Mouse (Mus musculus): ENCODE data around the gene Hrh3.

Hrh3 gene

GRCm38 (mm10) chr2:180107081-180107480 lies 2.8 kb upstream of the Hrh3 start:
- DNase-seq (ENCODE audit: low read depth, low spot score), result peak; percentile 51

DNA sequence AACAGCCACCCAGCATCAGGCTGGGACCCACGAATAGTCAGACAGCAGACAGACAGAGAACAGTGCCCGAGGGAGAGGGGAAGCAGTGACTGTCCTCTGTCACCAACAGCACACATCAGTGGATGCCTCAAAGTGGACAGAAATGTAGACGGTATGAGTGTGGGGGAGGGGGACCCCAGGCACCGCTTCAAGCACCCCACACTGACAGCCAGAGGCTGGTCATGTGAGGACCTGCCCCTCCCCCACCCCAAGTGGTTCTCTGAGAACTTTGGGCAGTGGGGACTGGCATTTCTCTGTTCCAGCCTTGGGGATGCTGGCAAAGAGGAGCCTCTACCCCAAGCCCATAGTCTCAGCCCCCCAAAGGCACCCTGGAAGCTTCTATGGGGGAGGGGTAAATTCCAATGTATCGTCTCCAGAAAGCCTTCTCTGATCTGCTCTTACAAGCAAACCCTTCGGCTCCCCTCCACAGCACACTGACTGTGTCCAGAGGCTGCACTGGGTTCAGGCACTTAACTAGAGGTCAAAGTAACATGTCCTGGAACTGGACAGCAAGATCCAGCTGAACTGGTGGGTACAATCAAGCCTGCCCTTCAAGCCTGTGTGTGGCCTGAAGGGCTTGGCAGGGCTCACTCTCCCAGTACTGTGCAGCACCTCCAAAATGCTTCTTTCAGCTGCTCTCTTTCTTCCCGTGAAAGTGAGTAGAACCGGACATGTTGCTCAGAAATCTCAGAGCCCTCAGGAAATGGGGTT lies 1.3 kb upstream of the Hrh3 start:
- peak; percentile 15 for DNase-seq (ENCODE audit: low read depth, low spot score)

- no peak for DNase-seq (ENCODE audit: low read depth, low spot score)
Observed at GRCm38 (mm10) chr2:180104659-180105377, 530 bp upstream of the Hrh3 start.

DNA sequence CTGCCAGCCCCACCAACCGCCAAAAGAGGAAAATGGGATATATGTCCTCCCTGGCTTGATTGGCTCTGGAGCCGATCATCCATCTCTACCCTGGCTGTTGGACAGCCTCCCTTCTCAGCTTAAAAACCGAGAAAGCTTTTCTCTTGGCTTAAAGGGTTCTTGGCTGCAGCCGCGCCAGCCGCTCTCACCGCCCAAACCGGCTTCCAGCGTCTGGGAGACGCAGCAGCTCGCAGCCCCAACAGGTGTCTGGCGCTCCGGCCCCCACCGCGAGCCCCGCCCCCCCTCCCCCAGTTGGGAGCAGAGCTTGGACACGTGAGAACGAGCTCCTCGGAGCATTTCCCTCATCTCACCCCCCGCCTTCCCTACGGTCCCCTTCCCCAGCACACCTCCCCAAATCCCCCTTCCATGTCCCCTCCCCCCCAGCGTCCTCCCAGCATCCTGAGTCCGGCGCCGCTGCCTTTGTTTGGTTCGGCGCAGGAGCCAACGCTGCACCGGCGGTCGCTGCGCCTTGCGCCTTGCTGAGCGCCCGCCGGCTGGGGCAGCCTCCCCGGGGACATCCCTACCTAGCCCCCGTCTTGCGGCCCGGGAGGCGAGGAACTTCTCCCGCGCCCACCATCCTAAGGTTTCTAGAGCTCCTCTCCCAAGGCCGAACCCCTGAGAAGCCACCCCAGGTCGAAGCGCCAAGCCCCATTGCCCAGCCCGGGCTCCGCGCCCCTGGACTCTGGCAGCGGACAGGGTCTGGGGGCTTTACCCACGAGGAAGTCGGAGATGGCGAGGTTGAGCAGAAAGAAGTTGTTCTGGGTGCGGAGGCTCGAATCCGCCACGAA lies 924 bp downstream of the Hrh3 start:
- no peak for DNase-seq (ENCODE audit: low read depth, low spot score)

- DNase-seq (ENCODE audit: low read depth, low spot score), result peak; percentile 51
Observed at GRCm38 (mm10) chr2:180099529-180099928, 4.8 kb downstream of the Hrh3 start.

DNA sequence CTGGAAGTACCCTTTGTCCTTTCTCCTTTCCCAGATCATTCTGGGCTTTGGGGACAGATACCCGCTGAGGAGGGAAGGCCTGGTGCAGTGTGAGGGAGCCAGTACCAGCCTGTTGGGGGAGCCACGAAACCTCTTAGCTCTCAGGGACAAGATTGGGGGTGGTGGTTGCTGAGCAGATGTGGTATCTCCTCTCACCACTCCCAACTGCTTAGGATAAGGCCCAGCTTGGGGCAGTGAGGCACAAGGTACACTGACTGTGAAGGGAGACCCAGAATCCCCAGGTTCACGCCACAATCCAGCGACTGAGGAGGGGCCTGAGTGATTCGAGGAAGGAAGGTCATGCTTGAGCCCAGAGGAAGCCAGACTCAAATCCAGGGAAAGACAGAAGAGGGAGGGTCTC lies 6.1 kb downstream of the Hrh3 start:
- no peak for DNase-seq (ENCODE audit: low read depth, low spot score)

- DNase-seq (ENCODE audit: low read depth, low spot score), result no peak
Observed at GRCm38 (mm10) chr2:180097585-180097984, 6.7 kb downstream of the Hrh3 start.

DNA sequence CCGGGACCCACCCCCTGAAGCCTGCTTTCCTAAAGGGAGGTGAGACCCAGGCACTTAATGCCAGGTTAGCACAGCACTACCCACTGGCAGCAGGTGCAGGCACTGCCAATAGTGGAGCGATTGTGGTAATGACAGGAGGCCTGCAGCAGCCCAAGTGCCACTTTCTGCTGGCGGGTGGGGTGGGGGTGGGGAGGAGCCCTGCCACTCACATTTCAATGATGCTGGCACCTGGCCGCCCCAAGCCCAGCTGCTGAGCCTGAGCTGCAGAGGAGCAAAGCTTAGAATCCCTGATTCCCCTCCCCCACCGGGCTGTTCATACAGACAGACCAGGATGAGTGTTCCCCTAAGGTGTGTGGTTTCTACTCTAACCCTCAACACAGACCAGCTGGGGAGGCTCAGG lies 8.6 kb downstream of the Hrh3 start:
- no peak for DNase-seq (ENCODE audit: low read depth, low spot score)

DNA sequence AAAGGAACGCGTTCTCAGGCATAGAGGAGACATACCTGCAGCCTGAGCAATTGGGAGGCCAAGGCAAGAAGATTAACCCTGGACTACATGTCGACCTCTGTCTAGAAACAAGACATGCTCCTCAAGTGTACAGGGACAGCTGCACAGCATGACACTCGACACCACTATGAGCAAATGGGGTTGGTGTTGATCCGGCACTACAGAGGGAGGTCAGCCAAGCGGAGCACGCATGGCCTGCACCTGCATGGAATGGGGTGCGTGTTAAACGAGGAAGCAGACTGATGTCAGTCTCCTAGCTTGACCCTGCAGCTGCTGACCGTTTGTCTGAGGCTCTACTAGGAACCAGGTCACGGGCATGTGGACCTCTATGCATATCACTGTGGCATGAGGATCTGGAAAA lies 14.0 kb downstream of the Hrh3 start:
- no peak for DNase-seq (ENCODE audit: low read depth, low spot score)

DNA sequence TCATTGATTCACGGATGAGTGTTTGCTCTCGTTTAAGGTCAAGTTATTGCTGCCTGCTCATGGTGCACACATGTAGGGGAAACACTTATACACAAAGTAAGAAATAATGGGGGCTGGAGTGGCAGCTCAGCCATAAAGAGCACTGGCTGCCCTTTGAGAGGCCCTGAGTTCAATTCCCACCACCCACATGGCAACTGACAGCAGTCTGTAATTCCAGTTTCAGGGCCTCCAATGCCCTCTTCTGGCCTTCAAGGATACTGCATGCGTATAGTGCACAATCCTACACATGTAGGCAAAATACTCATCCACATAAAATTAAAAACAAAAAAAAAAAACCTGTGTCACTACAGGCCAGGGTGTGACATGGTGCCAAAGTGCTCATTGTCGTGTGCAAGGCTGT lies 16.8 kb downstream of the Hrh3 start:
- DNase-seq (ENCODE audit: low read depth, low spot score), result no peak

DNA sequence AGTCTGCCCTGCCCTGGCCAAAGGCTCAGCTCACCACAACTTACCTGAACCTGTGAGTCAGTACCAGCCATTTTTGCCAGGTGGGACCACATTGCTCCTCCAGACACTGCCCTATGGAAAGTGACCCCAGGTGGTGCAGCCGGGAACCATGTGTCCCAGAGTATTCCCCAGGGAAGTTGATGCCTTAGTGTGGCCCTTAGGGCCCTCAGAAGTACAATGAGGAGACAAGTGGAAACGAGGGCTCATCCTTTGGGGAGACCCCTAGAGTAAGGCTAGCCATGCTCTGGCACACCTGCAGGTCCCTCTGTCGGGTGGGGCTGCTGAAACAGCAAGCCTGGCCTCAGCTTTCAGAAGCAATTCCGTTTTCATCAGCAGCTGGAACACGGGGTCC lies 17.7 kb downstream of the Hrh3 start:
- no peak for DNase-seq (ENCODE audit: low read depth, low spot score)

DNA sequence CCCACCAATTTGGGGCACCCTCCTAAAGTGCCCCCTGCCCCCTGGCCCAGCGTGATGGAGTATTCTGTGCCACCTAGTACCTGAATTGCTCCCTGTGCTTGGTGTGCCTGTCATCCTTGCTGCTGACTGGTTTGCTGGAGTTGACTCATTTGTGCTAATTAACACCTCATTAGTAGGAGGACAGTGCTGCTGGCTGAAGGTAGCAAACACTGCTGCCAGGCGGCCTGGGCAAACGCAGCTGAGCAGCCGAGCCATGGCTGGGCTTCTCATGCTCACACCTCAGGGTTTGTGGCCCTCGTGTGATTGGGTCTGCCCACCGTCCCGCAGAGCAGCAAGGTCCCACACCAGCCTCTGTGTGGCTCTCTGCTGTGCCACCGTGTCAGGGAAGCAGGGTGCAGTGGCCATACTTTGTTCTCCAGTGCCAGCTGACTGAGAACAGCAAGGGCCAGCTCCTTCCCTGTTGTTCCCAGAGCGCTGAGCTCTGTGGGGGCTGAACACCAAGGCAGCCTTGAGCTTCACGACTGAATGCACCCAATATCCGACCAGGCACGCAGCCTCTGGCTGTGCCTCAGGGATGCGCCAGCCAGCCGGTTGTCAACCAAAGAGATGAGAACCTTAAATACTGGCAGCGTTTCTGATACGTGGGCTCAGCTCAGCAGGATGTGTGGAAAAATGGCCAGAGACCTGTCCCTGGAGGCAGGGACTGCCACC lies 18.2 kb downstream of the Hrh3 start:
- DNase-seq (ENCODE audit: low read depth, low spot score), result no peak

- DNase-seq (ENCODE audit: low read depth, low spot score), result no peak
Observed at GRCm38 (mm10) chr2:180084565-180084964, 19.7 kb downstream of the Hrh3 start.

- DNase-seq (ENCODE audit: low read depth, low spot score), result no peak
Observed at GRCm38 (mm10) chr2:180083063-180083462, 21.2 kb downstream of the Hrh3 start.

- no peak for DNase-seq (ENCODE audit: low read depth, low spot score)
Observed at GRCm38 (mm10) chr2:180080680-180081079, 23.6 kb downstream of the Hrh3 start.

GRCm38 (mm10) chr2:180077622-180078021 lies 26.7 kb downstream of the Hrh3 start:
- no peak for DNase-seq (ENCODE audit: low read depth, low spot score)

DNA sequence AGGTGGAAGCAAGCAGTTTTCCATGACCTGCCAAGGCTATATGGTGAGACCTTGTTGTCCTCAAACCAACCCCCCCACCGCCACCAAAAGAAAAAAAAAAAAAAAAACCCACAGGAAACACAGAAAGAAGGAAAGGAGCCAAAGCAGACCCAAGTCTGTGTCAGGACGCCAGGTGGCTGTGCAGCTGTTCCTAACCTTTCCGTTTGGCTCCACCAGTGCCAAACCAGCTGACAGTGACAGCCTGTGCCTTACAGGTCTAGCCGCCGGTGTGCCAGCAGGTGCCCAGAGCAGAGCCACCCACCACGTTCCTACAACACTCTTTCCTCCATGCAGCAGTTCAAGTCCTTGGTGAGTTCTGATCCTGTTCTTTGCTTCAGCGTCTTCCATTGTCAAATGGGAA lies 31.4 kb downstream of the Hrh3 start:
- DNase-seq (ENCODE audit: low read depth, low spot score), result no peak

DNA sequence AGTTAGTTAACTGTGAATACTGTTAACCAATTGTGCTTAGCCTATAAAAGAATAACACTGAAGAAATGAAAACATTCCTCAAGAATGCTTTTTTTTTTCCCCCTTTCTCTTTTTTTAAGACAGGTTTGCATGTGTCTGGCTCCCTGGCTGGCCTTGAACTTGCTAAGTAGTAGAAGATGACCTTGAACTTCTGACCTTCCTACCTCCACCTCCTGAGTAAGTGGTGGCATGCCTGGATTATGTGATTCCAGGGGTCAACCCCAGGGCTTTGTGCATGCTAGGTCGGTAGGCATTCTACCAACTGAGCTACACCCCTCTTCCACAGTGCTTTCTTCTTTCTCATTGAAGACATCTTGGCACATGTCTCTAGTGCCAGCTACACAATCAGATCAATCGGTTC lies 32.6 kb downstream of the Hrh3 start:
- DNase-seq (ENCODE audit: low read depth, low spot score), result no peak

DNA sequence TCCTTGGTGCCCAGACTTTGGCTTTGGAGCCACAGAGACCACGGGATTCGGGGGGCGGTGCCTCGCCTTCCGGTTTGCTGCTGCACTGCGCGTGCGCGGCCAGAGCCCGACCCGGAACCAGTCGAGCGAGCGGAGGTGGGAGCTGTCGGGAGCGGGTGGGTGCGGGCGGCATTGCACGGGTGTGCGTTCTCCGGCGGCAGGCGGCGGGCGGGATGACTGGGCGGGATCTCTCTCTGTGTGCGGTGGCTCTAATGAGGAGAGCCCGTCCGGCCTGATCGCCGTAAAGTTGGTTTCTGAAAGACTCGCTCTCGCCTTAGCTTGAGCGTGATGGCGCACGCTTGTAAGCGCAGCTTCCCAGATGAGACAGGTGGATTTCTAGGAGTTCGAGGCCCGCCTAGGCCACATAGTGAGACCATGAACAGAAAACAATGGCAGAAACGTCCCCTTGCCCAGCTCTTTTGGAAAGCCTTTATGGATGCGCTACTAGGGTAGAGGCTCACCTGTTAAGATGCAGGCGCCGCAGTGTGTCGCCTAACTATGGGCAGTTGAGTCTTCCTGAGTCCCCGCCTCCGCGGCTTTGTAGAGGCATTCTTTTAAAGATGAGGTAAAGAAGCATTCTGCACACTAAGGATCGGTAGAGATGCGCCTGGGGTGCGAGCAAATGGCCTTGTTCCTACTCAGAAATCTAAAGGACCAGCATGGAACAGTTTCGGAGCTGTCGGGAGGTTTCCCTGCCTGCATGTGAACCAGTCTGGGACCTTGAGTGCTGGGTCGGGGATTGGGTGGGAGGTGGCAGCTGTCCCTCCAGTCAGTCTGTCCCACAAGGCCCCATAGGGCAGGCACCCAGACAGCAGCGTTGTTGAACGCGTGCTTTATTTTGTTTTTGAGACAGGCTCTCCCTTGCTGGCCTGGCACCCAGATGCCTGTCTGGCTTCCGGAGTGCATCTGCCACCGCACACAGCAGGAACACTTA lies 33.5 kb downstream of the Hrh3 start, which contains the start of gene Mtg2:
TSS of gene Mtg2 (plus strand) at position 108 of the 973 bp plus-strand sequence.
- DNase-seq (ENCODE audit: low read depth, low spot score), result peak; percentile 95

GRCm38 (mm10) chr2:180069770-180070480 lies 34.4 kb downstream of the Hrh3 start:
- no peak for DNase-seq (ENCODE audit: low read depth, low spot score)

Data from CD4-positive, CD25-positive, alpha-beta regulatory T cell, adult 2 months (primary cell).